Mouse (Mus musculus): ENCODE results near the gene Zfp619. TPM values are rescaled to one million over a fixed set of nuclear protein-coding genes. Genes with fewer than 3 reads are reported as not detected.
"Not testable (repeated sequence)": the region's sequence is repeated elsewhere in the genome, so short reads cannot be mapped to it uniquely, and the experiment has no call there.

Gene Zfp619
- polyA plus RNA-seq, 2 experiments from 2014 or later: 0.70 to 1.0 TPM

- not testable (repeated sequence) for ATAC-seq
Observed at GRCm38 (mm10) chr7:39589044-39589443, 71.5 kb downstream of the Zfp619 start.

Other genes starting within 250 kb of the Zfp619 start
- not detected for gene Gm5114, start 104.6 kb upstream of the Zfp619 start, polyA plus RNA-seq (2017; shearing (Covaris generic))

Data from activated CD4-positive, CD25-positive, alpha-beta regulatory T cell, adult 4 months (primary cell).